Mouse (Mus musculus) right cerebral cortex, postnatal 25 days (tissue): ENCODE measurements at regions not wholly inside any gene's neighbourhood (a gene's known extent, or its start where the extent isn't known, plus 50 kb on each side); places are given as distances from the start of the nearest gene placed in this dataset.
A peak's percentile ranks its signal among the peaks of the same experiment; 100 is the strongest.

ENCODE experiments used
- DNase-seq: peaks from one replicate; pipeline ENCODE4 v3.0.0; 2022

- DNase-seq, result no peak
These were observed 94.5 kb downstream of the Olfm1 start for GRCm38 (mm10) chr2:28287210-28287860.

DNA sequence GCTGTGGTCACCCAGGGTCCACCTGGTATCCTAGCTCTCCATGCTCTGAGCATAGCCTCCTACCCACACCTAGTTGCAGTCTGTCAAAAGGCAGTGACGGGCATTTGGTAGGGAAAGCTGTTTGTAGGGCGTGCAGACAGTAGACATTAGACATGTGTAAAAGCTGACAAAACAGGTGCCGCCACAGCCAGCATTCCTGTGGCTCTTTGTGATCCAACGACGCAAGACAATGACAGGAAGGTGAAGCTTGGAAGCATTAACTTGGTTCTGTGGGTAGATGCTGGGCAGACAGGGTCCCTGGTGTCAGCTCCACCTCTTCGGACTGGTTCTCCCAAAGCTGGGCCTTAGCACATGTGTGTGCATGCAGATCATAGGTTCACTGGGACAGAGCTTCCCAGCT is 96.5 kb downstream of the Olfm1 start:
- no peak for DNase-seq

DNA sequence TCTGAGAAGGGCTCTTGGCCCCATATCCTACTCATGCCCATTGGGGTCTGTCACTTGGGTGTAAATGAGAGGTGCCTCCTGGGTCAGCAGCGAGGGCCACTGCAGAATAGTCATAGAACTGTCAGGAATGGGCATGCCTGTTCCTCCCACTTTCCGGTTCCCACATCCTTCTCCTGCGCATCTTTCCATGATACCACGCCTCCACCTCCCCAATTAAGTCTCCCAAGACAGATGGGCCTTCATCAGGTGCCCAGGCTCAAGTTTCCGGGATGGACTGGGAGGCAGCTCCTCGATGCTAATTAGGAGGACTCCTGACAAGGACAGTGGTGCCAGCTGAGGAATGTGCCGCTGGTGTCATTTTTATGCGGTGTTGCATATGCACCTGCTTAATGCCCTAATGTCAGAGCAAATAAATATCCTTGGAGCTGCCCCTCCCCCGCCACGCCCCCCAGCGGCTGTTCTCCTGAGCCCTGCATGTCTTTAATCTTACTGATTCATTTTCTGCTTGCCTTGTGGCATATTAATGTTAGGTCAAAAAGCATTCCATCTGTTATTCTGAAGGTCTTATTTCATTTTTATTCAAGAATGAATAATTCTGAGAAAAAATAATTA is 97.2 kb downstream of the Olfm1 start:
- DNase-seq, result no peak

- no peak for DNase-seq
These were observed 101.7 kb downstream of the Olfm1 start for GRCm38 (mm10) chr2:28294509-28294908.

DNA sequence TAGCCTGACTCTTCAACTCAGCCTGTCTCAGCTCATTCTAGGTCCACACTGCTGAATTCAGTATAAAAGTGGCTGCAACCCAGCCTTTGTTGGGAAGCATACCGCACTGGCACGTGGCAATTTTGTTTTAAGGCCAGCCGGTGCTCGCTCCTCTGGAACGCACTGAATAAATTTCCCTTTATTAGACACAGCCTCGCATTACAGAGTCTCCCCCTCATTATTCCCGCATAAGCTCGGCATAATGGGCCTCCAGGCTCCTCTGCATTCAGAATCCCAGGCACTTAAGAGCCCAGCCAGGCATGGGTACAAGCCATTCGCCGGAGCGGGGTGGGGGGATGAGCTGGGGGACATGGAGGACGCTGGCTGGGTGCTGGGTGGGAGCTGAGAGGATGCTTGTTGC is 103.4 kb downstream of the Olfm1 start:
- no peak for DNase-seq

- no peak for DNase-seq
These were observed 105.9 kb downstream of the Olfm1 start for GRCm38 (mm10) chr2:28298738-28299137.

GRCm38 (mm10) chr2:28299346-28299745 is 106.6 kb downstream of the Olfm1 start:
- no peak for DNase-seq

DNA sequence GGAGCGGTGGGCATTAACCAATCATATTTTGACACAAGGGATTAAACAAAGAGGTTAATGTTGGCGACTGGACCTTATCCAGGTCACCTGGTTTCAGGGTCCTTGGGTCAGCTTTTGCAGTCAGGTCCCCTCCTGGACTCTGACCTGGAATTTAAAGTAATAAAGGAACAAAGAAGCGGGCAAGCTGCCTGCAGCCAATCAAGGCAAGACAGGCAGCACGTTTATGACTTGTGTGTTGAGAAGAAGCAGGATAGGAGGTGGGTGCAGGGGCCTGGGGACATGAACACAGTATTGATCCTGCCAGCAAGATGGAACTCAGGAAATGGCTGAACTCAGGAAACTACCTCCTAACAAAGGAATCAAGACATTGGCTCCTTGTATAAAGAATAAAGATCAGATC is 108.5 kb downstream of the Olfm1 start:
- DNase-seq, result no peak

DNA sequence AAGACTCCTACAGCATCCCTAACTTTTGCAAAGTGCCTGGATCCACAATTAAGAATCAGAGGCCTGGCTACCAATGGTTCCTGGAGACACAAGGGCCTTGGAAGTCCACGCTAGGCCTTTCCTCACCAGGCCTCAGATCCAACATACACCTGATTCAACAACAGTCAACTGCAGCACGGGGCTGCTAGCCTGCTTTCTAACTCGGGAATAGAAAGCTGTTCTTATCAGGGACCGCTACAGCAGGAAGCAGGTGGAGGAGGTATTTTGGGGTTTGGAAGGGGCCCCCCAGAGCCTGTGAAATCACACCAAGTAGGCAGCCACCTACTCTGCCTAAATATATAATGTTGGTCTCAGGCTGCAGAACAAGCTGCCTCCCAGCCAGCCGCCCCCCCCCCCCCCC is 111.1 kb downstream of the Olfm1 start:
- DNase-seq, result peak; percentile 71

GRCm38 (mm10) chr2:28304712-28305111 is 111.9 kb downstream of the Olfm1 start:
- no peak for DNase-seq

DNA sequence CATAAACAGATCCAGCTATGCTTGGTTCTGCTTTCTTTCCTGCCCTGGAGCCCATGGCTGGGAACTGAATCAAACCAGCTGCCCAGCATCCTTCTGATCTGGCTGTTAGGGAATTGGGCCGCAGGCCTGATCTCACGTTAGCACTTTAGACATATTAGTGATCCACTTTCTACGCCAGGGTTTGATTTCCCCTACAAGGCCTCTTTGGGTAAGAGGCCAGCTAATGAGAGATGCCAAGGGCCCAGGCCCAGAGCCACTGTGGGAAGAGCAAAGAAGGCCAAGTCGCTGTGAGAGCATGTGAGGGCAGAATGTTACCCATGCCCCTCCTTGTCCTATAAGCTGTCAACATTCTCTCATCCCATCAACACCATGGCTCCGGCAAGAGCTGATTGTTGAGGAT is 116.3 kb downstream of the Olfm1 start:
- DNase-seq, result no peak

DNA sequence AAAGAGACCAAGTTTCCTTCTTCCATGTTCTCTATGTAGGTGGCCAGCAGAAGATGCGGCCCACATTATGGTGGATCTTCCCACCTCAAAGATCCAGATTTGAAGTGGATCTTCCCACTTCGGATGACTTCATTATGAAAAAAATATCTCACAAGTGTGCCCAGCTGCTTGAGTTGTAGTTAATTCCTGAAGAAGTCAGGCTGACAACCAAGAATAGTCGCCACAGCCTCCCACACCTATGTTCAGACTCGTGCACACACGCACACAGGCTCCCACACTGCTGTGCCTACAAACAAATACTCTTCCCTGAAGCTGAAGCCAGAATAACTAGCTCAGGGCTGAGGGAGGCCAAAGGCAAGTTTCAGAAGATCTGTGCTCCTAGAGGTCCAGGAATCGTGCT is 119.4 kb downstream of the Olfm1 start:
- DNase-seq, result peak; percentile 62

- no peak for DNase-seq
These were observed 121.1 kb upstream of the Ppp1r26 start for GRCm38 (mm10) chr2:28325502-28325901.

DNA sequence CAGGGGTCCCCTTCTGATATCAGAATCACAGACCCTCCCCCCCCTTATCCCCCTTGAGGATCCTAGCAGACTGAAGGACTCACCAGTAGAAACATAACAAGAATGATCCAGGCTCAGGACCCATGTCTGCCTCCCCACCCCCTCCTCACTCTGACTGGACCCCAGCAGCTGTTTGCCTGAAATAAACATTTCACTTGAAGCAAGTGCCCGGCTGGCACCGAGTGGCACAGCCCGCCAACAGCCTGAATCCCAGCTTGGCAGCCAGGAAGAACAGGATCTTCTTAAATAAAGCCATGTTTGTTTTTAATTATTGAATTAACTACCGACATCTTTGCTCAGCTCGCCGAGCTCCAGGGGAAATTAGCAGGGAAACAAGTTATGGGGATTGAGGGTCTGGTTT is 120.5 kb upstream of the Ppp1r26 start:
- no peak for DNase-seq

DNA sequence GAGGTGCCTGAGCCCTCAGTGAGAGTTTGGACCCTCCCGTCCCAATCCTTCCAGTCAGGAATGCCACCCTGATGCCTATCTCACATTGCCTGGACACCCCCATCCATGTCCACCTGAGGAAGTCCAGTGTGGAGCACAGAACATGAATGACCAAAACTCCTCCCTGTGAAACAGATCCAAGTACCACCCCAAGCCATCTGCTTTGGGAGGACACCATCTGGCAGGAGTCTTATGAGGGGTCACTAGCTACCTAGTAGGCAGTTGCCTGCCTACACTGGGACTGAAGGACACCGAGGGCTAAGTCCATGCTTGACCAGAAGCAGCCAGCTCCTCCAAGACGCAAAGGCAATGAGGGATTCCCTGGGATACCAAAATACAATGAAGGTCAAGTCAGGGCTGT is 119.9 kb upstream of the Ppp1r26 start:
- no peak for DNase-seq

- DNase-seq, result no peak
These were observed 117.5 kb upstream of the Ppp1r26 start for GRCm38 (mm10) chr2:28329130-28329529.

DNA sequence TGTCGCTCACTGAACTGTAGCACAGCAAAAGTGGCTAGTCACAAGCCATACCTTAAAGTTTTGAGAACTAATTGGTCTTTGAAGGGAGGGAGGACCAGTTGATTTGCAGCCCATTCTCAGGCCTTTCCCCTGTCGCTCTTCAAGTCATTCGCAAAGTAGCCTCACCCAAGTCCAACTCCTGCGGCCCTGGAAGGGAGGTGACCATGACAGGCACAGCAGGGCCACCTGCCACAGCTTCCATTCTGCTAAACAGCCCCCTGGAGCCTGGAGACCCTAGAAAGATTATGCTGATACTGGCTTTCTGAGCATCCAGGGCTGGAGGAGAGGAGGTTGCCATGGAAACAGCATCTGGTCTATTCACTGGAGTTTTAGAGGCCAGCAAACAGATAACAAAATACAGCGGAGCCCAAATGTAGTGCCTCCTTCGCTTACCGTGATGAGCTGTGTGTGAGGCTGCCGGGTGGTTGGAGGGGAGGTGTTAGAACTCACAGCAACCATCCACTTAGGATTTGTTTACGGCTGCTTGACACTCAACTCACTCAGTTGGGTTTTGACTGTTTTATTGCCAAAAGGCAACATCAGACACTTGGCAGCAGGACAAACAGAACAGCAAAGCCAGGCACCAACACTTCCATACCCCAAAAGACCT is 111.3 kb upstream of the Ppp1r26 start:
- DNase-seq, result no peak

GRCm38 (mm10) chr2:28335810-28336209 is 110.8 kb upstream of the Ppp1r26 start:
- DNase-seq, result no peak

- DNase-seq, result no peak
These were observed 110.0 kb upstream of the Ppp1r26 start for GRCm38 (mm10) chr2:28336349-28337309.

DNA sequence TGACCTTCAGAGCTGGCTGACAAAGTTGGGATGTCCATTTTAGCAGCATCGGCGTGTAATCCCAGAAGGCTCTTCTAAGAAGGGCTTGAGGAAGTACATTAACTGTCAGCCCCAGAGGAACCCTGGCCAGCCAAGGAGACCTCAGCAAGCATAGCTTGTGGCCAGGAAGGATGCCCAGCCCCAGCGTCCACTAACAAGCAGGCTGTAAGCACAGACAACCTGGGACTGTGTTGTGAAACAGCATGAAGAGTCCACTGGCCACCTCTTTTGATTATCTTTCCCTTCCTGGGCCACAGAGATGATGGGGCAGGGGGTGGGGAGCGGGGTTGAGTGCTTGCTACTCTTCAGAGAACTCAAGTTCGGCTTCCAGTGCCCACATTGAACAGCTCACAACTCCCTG is 109.0 kb upstream of the Ppp1r26 start:
- no peak for DNase-seq

GRCm38 (mm10) chr2:28341304-28341703 is 105.3 kb upstream of the Ppp1r26 start:
- DNase-seq, result no peak

DNA sequence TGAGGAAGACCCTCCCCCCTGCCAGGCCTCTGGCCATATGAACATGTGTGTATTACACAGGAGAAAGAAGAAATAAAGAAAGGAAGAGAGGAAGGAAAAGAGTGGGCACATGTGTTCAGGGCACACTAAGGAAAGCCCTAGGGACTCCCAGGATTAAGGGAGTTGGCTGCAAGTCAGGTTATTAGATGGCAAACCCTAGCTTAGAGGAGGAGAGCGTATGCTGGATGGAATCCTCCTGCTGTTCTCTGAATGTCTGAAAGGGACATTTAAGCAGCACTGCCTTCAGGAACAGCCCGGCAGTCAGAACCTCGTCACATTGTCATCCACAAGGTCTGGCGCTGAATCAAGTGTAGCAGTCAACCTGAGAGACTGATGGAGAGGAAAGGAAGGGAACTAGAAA is 98.1 kb upstream of the Ppp1r26 start:
- DNase-seq, result peak; percentile 1

DNA sequence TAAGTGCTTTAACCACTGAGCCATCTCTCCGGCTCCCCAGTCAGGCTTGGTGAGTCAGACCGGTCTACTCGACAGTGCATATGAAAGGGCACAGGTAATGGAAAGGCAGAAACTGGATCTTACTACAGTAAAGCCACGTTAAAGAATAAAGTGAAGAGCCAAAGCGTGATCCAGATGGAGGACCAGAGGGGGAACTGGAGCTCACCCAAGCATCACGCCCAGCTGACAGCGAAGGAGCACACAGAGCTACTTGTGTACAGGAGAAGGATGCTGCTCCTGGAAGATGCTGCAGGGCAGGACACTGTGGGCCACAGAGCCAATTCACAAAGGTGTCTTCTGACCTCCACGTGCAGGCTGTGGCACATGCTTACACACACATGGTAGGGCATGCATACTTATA is 96.7 kb upstream of the Ppp1r26 start:
- DNase-seq, result peak; percentile 5
